Mouse (Mus musculus) heart, adult 8-10 months (tissue): ENCODE measurements at regions not wholly inside any gene's neighbourhood (a gene's known extent, or its start where the extent isn't known, plus 50 kb on each side); places are given as distances from the start of the nearest gene placed in this dataset.
"Not testable (repeated sequence)": the region's sequence is repeated elsewhere in the genome, so short reads cannot be mapped to it uniquely, and the experiment has no call there.

Source experiments
- DNase-seq: peaks from one replicate; pipeline ENCODE4 v3.0.0; 2022; ENCODE audit warnings: low spot score

- DNase-seq: not testable (repeated sequence)
Observed at GRCm38 (mm10) chr1:184669173-184669572, 63.2 kb downstream of the Hlx start.

DNA sequence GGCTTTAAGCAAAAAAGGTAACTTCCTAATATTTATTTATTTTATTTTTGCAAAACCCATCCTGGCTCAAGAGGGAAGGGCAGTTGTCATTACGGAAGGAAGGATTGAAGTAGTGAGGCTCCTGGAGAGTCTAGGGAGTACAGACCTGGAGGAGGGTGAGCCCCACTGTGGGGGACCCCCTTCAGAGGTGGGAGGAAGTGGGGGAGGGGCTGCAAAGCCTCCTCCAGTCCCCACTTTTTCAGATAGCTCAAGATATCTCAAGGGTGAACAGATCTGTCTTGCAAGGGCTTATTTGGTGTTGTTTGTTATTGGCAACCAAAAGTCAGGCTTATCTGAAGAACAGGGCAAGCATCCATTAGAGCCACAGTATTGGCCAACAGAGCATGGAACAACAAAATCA, 64.0 kb downstream of the Hlx start:
- DNase-seq: no peak

GRCm38 (mm10) chr1:184668022-184668421, 64.4 kb downstream of the Hlx start:
- no peak for DNase-seq

GRCm38 (mm10) chr1:184665243-184665642, 67.2 kb downstream of the Hlx start:
- DNase-seq: no peak

DNA sequence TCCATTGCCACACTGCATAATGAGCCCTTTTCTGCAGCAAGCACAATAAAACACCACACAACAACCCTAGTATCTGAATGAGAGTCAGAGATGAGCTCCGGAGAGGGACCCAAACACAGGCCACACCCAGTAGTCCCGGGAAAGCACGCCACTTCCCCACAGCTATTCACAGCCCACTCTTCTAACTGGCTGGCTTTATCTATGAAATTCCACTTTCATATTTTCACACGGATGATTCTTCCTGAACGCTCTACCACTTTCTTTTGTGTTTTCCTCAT, 68.4 kb downstream of the Hlx start:
- no peak for DNase-seq

- no peak for DNase-seq
Observed at GRCm38 (mm10) chr1:184663300-184664097, 68.9 kb downstream of the Hlx start.

DNA sequence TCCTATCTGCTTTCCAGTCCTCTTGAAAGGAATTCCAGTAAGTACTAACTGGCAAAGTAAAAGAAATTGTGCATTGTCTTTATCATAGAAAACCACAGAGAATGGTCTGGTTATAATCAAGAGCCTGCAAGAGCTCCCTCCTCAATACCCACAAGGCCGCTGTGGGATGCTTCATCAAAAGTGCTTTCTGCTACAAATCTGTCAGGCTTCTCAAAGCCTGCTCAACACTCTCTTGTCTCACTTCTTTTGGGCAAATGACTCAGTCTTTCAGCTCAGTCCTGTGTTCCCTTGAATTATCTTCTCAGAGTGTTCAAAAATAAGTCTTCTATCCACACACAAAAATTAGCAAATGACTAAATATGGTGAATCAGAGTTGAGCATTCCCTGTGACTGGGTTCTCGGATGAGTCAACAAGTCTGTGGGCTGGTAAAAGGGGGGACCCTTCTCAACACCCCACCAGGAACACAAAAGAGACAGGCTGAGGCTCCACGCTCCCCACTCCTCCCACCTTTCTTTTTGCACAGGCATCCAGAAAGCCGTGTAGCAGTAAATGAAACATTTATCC, 81.8 kb downstream of the Hlx start:
- DNase-seq: no peak

DNA sequence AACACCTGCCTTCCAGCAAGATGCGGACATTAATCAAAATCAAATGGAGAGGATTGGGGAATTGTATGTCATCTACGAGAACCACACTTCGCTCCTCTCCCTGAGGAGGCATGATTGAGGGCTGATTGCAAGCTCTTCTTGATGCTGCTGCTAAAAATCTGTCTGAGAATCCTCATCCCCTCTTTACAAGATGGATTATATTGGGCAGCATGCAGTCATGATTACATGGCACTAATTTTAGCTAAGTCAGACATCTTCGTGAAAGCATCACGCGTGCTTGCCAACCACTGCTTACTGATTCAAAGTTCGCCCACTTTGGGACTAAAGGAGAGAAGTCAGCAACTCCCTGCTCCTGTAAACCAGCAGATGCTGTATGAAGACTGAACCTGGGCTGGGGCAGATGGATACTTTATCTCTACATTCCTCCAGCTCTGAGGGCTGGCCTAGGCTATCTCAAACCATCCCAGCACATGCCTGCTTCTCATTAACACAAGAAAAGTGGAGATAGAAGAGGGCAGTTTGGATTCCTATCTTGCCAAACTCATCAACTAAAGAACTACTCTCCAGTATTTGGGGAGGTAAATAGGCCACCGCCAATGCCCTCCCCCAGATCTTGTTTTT, 84.4 kb downstream of the Hlx start:
- DNase-seq: no peak

- DNase-seq: no peak
Observed at GRCm38 (mm10) chr1:184644767-184645598, 87.4 kb downstream of the Hlx start.

DNA sequence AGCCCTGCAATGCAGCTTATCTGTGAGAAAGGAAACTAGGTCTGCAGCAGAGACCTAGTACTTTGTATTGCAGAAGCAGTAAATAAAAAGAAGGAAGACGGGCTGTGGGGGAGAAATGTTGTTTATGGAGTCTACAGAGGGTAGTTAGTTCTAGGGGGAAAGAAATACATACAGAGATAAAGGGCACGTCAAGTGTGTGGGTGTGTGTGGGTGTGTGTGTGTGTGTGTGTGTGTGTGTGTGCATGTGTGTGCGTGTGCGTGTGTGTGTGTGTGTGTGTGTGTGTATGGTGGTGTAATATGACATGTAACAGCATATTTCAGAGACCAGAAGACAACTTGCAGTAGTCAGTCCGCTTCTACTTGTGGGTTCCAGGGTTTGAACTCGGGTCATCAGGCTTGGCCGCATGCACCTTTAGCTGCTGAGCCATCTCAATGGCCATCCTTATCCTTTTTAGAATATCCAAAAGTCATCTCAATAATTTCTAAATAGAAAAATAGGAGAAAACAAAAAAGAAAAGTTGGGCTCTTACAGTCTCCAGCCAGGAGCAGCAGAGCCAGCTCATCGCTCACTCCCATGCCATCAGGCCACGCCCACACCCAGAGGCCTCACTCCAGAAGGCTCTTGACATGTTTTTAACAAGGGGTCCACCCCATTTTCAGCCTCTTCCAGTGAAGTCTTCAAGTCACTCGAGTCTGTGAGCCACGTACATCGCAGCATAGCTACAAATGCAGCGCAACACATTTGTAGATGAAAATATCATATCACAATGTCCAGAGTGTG, 101.5 kb downstream of the Hlx start:
- DNase-seq: no peak

- no peak for DNase-seq
Observed at GRCm38 (mm10) chr1:184629194-184629593, 103.2 kb downstream of the Hlx start.

DNA sequence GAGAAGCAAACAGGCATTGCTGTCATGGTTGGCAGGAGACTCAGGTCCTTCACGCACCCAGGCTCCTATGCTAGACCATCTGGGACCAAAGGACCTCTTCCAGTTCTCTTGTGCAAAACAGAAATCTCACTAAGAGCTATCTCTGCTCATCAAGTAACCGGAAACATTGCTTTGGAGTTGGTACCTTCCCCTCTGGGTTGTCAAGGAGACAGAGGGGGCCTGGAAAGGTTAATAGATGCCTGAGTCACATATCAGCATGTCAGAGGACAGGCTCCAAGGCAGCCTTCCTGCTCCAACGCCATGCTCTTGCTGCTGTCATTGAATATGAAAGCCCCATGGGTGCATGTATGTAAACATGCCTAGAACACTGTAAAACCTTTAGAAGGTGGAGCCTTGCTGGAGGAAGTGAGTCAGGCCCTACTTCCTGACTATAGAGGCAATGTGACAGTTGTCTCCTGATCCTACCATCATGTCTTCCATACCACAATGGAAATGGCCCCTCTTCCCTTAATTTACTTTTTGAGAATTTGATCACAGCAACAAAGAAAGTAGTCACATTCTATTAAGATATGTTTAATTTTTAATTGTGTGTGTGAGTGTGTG, 103.8 kb downstream of the Hlx start:
- DNase-seq: no peak

DNA sequence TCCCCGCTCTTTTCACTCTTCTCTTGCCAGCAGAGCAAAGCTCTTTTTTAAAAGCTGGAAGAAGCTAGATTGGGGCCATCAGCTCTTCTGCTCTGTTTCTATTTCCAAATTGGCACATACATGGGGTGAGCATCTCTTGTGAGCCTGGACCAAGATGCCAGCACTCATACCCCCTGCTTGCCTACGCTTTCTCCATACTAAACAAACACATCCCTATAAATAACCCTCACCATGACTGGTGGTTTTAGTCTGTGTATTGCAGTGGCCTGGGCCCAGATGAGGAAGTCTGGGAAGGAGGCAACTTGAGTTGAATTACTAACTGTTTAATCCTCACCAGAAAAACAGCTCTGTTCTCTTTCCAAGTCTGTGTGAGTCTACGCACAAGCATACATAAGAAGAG, 110.0 kb downstream of the Hlx start:
- DNase-seq: no peak

DNA sequence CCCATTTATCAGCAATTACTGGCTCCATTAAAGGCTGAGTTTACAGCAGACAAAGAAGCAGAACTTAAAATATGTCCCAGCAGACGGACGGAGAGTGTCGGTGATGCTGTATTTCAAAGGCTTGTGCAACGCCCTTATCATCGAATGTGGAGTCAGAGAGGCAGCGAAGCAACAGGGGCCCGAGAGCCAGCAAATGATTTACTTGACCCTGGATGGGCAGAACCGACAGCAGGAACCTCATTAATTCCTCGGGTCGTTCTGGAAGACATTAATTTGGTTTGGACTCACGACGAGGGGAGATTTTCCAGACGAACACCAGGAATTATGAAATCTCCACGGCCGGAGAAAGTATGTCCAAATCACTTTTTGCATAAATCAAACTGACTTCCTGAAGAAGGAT, 110.5 kb downstream of the Hlx start:
- DNase-seq: no peak

DNA sequence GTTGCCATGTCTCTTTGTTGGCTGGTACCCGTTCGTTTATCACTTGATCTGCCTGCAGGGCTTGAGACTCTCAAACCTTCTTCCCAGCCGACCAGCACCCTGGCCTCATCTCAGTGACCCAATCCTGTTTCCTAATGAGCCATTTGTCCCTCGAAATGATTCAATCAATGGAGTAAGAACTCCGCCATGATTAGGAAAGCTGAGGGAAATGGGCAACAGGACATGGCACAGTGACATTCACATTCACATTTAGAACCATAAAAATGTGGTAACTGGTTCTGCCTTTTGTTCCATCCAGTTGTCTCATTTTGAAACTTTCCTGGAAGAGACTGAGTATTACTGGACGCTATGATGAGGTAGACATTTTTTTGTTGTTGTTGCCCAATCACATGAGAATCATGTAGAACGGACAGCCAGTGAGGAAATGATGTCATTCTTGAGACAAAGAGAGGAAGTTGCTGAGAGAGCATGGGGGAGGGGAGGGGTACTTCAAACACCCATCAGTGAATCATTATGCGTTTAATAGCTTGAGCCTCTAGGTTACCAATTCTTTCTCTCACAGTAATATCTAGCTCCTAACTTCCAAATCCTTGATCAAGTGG, 114.5 kb downstream of the Hlx start:
- peak; percentile 24 for DNase-seq

DNA sequence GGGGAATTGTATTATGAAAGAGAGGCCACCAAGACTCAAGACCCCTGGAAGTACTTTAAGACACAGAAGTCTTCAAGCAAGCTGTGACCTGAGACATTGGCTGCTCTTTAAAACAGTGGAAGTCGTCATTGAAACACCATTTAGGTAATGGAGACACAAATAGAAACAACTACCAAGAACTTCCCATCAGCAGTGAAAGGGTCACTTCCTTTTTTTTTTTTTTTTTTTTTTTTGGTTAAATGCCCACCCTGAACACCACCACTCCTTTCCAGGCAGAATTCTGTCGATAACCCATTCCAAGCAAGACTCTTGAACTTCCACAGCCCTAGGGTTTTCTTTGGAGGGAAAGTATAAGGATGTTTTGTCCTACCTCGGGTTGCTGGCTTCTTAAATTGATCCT, 116.4 kb downstream of the Hlx start:
- DNase-seq: no peak

GRCm38 (mm10) chr1:184614699-184615415, 117.6 kb downstream of the Hlx start:
- no peak for DNase-seq

DNA sequence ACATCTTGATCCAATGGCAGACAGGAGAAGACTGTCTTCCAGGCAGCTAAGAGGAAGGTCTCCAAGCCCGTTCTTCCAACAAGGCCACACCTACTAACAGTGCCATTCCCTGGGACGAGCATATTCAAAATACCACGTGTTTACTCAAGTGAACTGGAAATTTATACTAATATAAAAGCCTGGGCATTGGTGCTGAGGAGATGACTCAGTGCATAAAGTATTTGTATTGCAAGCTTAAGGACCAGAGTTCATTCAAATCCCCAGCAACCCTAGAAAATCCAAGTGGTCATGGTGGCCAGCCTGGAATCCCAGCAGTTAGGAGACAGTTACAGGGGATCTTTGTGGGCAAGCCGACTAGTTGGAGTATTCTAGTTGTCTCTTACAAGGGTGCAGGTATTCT, 119.5 kb downstream of the Hlx start:
- no peak for DNase-seq

DNA sequence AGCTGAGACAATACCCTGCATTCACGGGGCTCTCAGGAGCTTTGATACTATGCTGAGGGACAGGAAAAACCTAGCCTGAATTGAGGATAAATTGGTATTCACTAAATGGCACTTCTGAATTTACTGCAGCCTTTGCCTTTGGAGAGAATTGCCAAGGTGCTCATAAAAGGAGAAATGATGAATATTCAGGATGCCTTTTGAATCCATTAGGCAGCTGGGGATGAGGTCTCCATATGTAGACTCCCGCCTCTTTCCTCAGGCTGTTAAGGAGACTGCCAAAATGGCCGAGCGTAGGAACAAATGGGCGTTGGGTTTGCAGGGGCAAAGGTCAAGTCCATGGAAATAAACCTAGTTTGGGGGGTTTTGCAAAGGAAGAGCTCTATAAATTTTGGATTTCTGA, 123.5 kb downstream of the Hlx start:
- DNase-seq: no peak

- no peak for DNase-seq
Observed at GRCm38 (mm10) chr1:184608338-184608737, 124.1 kb downstream of the Hlx start.
